In the genomic region with DNA sequence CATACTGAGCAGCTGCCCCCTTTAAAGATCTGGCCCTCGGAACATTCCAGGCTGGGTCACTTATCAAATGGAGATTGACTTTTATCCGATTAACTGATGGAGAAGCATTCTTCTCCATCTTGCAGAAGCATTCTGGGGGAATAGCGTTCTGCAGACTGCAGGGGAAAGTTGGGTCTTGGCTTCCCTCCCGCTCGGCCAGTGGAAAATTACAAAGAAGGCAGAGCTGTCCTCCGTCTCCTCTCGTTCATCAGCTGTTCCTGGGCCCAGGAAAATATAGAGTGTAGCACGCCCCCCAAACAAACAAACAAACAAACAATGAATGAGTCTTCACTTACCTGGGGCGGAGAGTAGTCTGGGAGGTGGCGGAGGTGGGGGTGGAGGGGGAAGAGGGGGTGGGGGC, we compare ENCODE assay signal across 21 mouse cellular contexts. TPM values are rescaled to one million over a fixed set of nuclear protein-coding genes. Genes with fewer than 3 reads are reported as not detected.
DNase-seq lines count a peak whose midpoint lies in the region; ATAC-seq lines count a peak whose summit lies in the region.
"Had no signal": no experiment of that assay in that cellular context is flagged by ENCODE, and none has a peak within 500 bp of the region (broad histone marks: within the 10 kb centered on the region; RNA-seq: fewer than 3 reads in every experiment).

No protein-coding gene starts in this region.

- H3K4me1 ChIP-seq in kidney, embryonic 14.5 days (ENCODE audit: control insufficient read depth, insufficient read depth, low read length), result no peaks in the 10 kb centered on the region
- H3K4me1 ChIP-seq in hindbrain, embryonic 11.5 days (replicated peaks; ENCODE audit: control insufficient read depth, insufficient read depth, low read length), result no peaks in the 10 kb centered on the region
- H3K4me1 ChIP-seq: embryonic facial prominence, embryonic 15.5 days had no signal

- peak; percentile 15 for DNase-seq in kidney, adult 11 months
- peak; percentile 43 for DNase-seq in adrenal gland, postnatal 14 days
- peak; percentile 56 for DNase-seq in adrenal gland, postnatal 25 days
- DNase-seq in kidney, postnatal 14 days, result peak; percentile 33
- no peak for DNase-seq in hindbrain, embryonic 11.5 days (ENCODE audit: low spot score)
- DNase-seq in urinary bladder, postnatal 14 days (ENCODE audit: low spot score), result no peak
- DNase-seq: cerebellum, adult 2 months; cerebellum, postnatal 14 days; embryo, embryonic 11 days; heart, adult 18-20 months; heart, postnatal 10 days; heart, postnatal 4 days had no signal

- H3K4me3 ChIP-seq in kidney, embryonic 14.5 days (ENCODE audit: low read length), result no peak overlapping the region
- no peak overlapping the region for H3K4me3 ChIP-seq in hindbrain, embryonic 11.5 days (ENCODE audit: low read depth, low read length)
- H3K4me3 ChIP-seq: embryonic facial prominence, embryonic 15.5 days; erythroblast, embryonic 14.5 days; forebrain, embryonic 10.5 days; heart, embryonic 10.5 days; hindbrain, embryonic 13.5 days had no signal

- H3K27me3 ChIP-seq in kidney, embryonic 14.5 days (ENCODE audit: control insufficient read depth, insufficient read depth, low read length), result no peaks in the 10 kb centered on the region
- H3K27me3 ChIP-seq in hindbrain, embryonic 11.5 days (ENCODE audit: control insufficient read depth, insufficient read depth, low read length), result no peaks in the 10 kb centered on the region; the same call in 1 of the 2 replicates

- no peak overlapping the region for H3K27ac ChIP-seq in kidney, embryonic 14.5 days (ENCODE audit: low read depth, low read length)
- H3K27ac ChIP-seq in hindbrain, embryonic 11.5 days (ENCODE audit: low read depth, low read length), result no peak overlapping the region
- H3K27ac ChIP-seq: embryonic facial prominence, embryonic 15.5 days; forebrain, embryonic 10.5 days; heart, embryonic 10.5 days; hindbrain, embryonic 13.5 days; hindbrain, postnatal 0 days had no signal

- WGBS in kidney, embryonic 14.5 days, result 77% methylated on average over 10 of the region's 10 CpGs
- 77% methylated on average over 10 of the region's 10 CpGs for whole genome bisulfite sequencing in hindbrain, embryonic 11.5 days

- H3K9ac ChIP-seq in kidney, embryonic 14.5 days (ENCODE audit: low read depth, low read length), result no peak overlapping the region
- no peak overlapping the region for H3K9ac ChIP-seq in hindbrain, embryonic 11.5 days (ENCODE audit: low read depth, low read length)
- H3K9ac ChIP-seq: embryonic facial prominence, embryonic 15.5 days; hindbrain, embryonic 13.5 days had no signal

- no peak overlapping the region for H3K4me2 ChIP-seq in kidney, embryonic 14.5 days (replicated peaks; ENCODE audit: low read depth, low read length)
- H3K4me2 ChIP-seq in hindbrain, embryonic 11.5 days (replicated peaks; ENCODE audit: low read depth, low read length), result no peak overlapping the region
- H3K4me2 ChIP-seq: embryonic facial prominence, embryonic 15.5 days; hindbrain, embryonic 13.5 days had no signal

- H3K36me3 ChIP-seq in kidney, embryonic 14.5 days (ENCODE audit: control insufficient read depth, insufficient read depth, low read length), result no peaks in the 10 kb centered on the region
- no peaks in the 10 kb centered on the region for H3K36me3 ChIP-seq in hindbrain, embryonic 11.5 days (ENCODE audit: control insufficient read depth, insufficient read depth, low read length)
- H3K36me3 ChIP-seq: embryonic facial prominence, embryonic 15.5 days; forebrain, embryonic 10.5 days; heart, embryonic 10.5 days; hindbrain, embryonic 13.5 days had no signal

- ATAC-seq in kidney, embryonic 14.5 days (ENCODE audit: low FRiP score, low TSS enrichment), result no peak
- no peak for ATAC-seq in hindbrain, embryonic 11.5 days (ENCODE audit: low FRiP score)
- ATAC-seq: forebrain, embryonic 14.5 days; hindbrain, postnatal 0 days had no signal

- H3K9me3 ChIP-seq in kidney, embryonic 14.5 days (ENCODE audit: control insufficient read depth, low read length), result no peaks in the 10 kb centered on the region
- no peaks in the 10 kb centered on the region for H3K9me3 ChIP-seq in hindbrain, embryonic 11.5 days (ENCODE audit: control insufficient read depth, low read length)
- H3K9me3 ChIP-seq: embryonic facial prominence, embryonic 15.5 days; forebrain, embryonic 10.5 days; heart, embryonic 10.5 days; hindbrain, embryonic 13.5 days had no signal

RNA-seq across cellular contexts. Expression of a gene that starts 6.7 kb away (rescaled TPM):
- 0.21 and 0.49 TPM in 2 replicates for polyA plus RNA-seq in kidney, embryonic 14.5 days (2014; fragmentation: Nextera tagmentation; extraction: Ambion mirVana)
- total RNA-seq in adrenal gland, postnatal 14 days (2021), result 2.1 and 2.3 TPM in 2 replicates
- total RNA-seq in adrenal gland, postnatal 25 days (2021), result 1.4 and 1.8 TPM in 2 replicates
- 1.5 and 1.6 TPM in 2 replicates for polyA plus RNA-seq in hindbrain, embryonic 11.5 days (2014; fragmentation: Nextera tagmentation; extraction: Ambion mirVana)
- total RNA-seq: common myeloid progenitor, adult 5-6 weeks had no signal
- polyA plus RNA-seq: erythroblast, embryonic 14.5 days; forebrain, embryonic 10.5 days had no signal

Comparison
In these comparisons a context has a peak if more than half of its experiments do, and no peak if none do; other contexts are left out.
1. DNase-seq: peak in kidney, adult 11 months (single experiment), adrenal gland, postnatal 14 days (single experiment), adrenal gland, postnatal 25 days (single experiment) and kidney, postnatal 14 days (single experiment); none in hindbrain, embryonic 11.5 days (single experiment) and urinary bladder, postnatal 14 days (single experiment).